Mouse (Mus musculus): Measurements from ENCODE around the gene Olfr1195.
"Not testable (repeated sequence)": the region's sequence is repeated elsewhere in the genome, so short reads cannot be mapped to it uniquely, and the experiment has no call there.

The Olfr1195 gene

GRCm38 (mm10) chr2:88689087-88689486 is at the start of gene Olfr1195:
Olfr1195 (minus strand) TSS chr2:88689187.
- no peak for DNase-seq (ENCODE audit: low read depth, low spot score)

DNA sequence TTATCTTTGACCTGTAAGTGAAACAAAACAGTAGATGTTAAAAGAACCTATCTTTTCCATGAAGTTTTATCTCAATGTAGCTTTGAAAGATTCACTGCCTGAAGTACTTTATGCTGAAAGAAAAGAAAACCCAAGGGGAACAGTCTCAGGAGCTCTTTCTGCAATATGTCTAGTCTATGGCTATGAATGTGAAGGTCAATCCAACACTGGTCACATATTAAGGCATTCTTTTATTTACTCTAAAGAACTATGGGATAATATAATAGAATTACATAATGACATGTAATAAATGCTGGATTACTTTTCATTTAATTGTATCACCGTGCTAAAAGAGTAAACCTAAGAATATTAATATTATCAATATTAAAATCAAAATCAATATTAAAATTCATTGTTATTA is 43.3 kb upstream of the Olfr1195 start, which contains the start of gene Olfr1197:
Olfr1197 (minus strand) TSS at position 101 of the 400 bp plus-strand sequence.
- no peak for DNase-seq (ENCODE audit: low read depth, low spot score)

DNA sequence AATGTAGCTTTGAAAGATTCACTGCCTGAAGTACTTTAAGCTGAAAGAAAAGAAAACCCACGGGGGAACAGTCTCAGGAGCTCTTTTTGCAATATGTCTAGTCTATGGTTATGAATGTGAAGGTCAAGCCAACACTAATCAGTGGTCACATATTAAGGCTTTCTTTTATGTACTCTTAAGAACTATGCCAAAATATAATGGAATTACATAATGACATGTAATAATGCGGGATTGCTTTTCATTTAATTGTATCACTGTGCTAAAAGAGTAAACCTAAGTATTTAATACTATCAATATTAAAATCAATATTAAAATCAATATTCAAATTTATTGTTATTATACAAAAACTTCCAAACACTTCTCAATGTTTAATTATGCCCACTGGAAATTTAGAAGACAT is 15.5 kb upstream of the Olfr1195 start, which contains the start of gene Olfr1196:
Olfr1196 (minus strand) TSS at position 101 of the 400 bp plus-strand sequence.
- no peak for DNase-seq (ENCODE audit: low read depth, low spot score)

- not testable (repeated sequence) for DNase-seq (ENCODE audit: low read depth, low spot score)
These were observed 13.7 kb downstream of the Olfr1195 start, which contains the start of gene Olfr1193 for GRCm38 (mm10) chr2:88675328-88675727. Olfr1193 (plus strand) TSS chr2:88675628.

DNA sequence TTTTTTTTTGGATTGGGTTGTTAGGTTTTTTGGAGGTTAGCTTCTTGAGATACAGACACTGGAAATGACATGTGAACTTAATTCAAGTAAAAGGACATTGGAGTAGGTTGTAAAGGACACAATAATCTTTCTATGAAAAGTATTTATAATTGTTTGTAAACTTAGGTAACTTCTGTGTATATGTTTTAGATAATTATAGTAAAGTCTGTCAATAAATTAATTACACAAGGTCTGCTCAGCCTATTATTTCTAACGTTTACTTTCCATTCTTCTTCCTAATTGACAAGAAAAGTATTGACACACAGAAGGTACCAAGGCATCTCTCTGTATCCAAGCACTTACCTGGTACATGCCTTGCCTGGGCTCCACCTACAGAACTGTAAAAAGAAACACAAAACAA is 40.8 kb downstream of the Olfr1195 start, which contains the start of gene Olfr1192-ps1:
Olfr1192-ps1 (plus strand) TSS at position 301 of the 400 bp plus-strand sequence.
- DNase-seq (ENCODE audit: low read depth, low spot score), result no peak

DNA sequence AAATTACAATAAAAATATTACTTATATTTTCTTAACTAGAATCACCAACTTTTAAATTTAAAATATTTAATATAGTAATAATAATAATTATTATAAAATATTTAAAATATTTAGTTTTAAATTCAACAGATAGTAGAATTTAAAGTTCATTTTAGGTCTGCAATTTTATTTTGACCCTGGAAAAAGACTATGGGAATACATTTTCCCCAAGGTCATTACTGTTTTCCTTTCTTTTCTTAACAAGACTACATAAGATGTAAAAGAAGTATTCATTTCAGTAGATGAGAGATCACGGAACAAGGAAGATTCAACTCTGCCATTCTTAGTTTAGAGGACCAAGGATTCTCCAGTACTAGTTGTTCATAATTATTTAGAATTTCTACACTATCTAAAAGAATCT is 48.7 kb downstream of the Olfr1195 start, which contains the start of gene Olfr1191-ps1:
Olfr1191-ps1 (plus strand) TSS at position 301 of the 400 bp plus-strand sequence.
- DNase-seq (ENCODE audit: low read depth, low spot score), result not testable (repeated sequence)

Measured in forelimb bud, embryonic 11.5 days (tissue).